Mouse (Mus musculus) liver, embryonic 14.5 days (tissue): ENCODE data around the gene Tpx2.

Experiments
- CTCF ChIP-seq: IDR thresholded peaks from 2 replicates; pipeline ENCODE4 v1.5.1; 2016; ENCODE audit warnings: antibody characterized with exemption, low read depth, control low read depth
- EP300 ChIP-seq: IDR thresholded peaks from 2 replicates; pipeline ENCODE4 v1.6.1; 2016; ENCODE audit warnings: antibody characterized with exemption, low read depth

DNA sequence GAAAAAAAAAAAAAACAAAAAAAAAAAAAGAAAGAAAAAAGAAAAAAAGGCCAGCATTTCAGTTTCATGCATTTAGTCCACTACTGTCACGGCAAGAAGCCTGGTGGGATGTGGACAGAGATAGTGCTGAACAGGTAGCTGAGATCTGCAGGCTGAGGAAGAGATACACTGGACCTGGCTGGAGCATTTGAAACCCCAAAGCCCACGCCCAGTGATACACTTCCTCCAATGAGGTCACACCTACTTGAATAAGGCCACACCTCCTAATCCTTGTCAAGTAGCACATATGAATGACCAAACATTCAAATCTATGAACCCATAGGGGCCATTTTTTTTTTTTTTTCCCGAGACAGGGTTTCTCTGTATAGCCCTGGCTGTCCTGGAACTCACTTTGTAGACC, 5.0 kb upstream of the Tpx2 start:
- TF ChIP-seq CTCF = no peak
- TF ChIP-seq EP300 = no peak
